Mouse (Mus musculus): Measurements from ENCODE around the gene Wscd2. TPM values are rescaled to one million over a fixed set of nuclear protein-coding genes. Genes with fewer than 3 reads are reported as not detected.

The Wscd2 gene
- polyA plus RNA-seq, 1 experiment from 2014 or later = 13.7 TPM

DNA sequence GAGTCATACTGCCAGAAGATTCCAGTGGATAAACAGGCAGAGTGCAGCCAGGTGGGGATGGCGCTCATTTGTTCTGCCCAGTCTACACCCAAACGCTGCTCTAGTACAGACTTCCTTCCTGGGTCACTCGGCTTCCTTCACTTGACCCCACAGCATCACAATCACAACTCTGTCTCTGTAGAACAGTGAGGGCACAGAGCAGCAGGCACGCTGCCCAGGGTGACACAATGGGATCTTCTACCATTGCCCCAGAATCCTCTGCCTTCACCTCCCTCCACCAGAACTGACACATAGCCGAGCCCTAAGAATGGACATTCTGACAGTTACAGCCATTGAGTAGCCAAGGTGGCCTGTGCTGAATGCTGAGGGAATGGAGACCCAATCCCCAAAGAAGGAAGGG lies 20.3 kb upstream of the Wscd2 start:
- Histone ChIP-seq H3K36me3 (replicated peaks; ENCODE audit: control insufficient read depth, insufficient read depth) (no peaks in the 10 kb centered on the region), H3K4me2 (replicated peaks) (no peak overlapping the region), H3K9ac (no peak overlapping the region), H3K27ac (no peak overlapping the region), H3K4me3 (replicated peaks; ENCODE audit: low read length) (no peak overlapping the region), H3K9me3 (ENCODE audit: control insufficient read depth, low read length) (no peaks in the 10 kb centered on the region), H3K4me1 (replicated peaks; ENCODE audit: control insufficient read depth, insufficient read depth, low read length) (no peaks in the 10 kb centered on the region; the same call in none of the 2 replicates), H3K27me3 (ENCODE audit: control insufficient read depth, insufficient read depth, low read length) (no peaks in the 10 kb centered on the region)
- WGBS = 92% methylated on average over 5 of the region's 5 CpGs
- DNase-seq (ENCODE audit: low spot score) = no peak
- ATAC-seq (ENCODE audit: low FRiP score) = no peak

DNA sequence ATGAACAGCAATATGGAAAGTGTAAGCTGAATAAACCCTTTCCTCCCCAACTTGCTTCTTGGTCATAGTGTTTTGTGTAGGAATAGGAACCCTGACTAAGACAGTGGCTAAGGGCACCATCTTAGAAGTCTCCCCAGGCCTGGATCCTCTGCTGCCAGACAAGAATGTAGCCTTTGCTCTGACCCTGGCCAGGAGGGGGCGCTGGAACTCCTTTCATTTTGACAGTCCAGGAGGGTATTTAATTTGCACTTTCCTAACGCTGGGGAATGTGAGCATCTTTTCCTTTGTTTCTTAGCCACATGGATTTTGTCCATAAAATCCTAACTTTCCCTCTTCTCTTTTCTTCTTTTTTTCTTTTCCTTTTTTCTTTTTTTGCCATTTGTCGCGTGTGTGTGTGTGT lies 18.7 kb upstream of the Wscd2 start:
- H3K4me3 ChIP-seq (replicated peaks; ENCODE audit: low read length) = no peak overlapping the region
- no peaks in the 10 kb centered on the region; the same call in none of the 2 replicates for H3K4me1 ChIP-seq (replicated peaks; ENCODE audit: control insufficient read depth, insufficient read depth, low read length)
- no peaks in the 10 kb centered on the region for H3K9me3 ChIP-seq (ENCODE audit: control insufficient read depth, low read length)
- ATAC-seq (ENCODE audit: low FRiP score) = no peak
- H3K27ac ChIP-seq = no peak overlapping the region
- WGBS = 45% methylated on average over 4 of the region's 4 CpGs
- H3K4me2 ChIP-seq (replicated peaks) = no peak overlapping the region
- no peaks in the 10 kb centered on the region for H3K36me3 ChIP-seq (replicated peaks; ENCODE audit: control insufficient read depth, insufficient read depth)
- no peak overlapping the region for H3K9ac ChIP-seq
- DNase-seq (ENCODE audit: low spot score) = no peak
- no peaks in the 10 kb centered on the region for H3K27me3 ChIP-seq (ENCODE audit: control insufficient read depth, insufficient read depth, low read length)

DNA sequence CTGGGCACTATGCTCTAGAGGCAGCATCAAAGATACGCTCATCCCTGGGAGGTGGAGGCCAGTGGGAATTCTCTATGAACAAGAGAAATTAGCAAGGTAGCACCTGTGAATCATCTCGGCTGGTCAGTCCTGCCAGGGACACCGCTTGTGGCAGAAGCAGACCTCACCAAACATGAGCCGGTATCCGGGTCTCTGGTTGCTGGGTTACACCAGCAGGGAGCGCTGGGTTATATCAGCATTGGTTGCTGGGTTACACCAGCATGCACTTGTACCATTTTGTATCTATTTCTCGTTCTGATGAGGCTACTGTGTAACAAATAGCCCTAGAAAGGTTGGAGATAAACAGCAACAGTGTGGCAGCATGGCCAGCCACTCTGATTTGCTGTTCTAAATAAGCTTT lies 17.8 kb upstream of the Wscd2 start:
- H3K36me3 ChIP-seq (replicated peaks; ENCODE audit: control insufficient read depth, insufficient read depth) = no peaks in the 10 kb centered on the region

DNA sequence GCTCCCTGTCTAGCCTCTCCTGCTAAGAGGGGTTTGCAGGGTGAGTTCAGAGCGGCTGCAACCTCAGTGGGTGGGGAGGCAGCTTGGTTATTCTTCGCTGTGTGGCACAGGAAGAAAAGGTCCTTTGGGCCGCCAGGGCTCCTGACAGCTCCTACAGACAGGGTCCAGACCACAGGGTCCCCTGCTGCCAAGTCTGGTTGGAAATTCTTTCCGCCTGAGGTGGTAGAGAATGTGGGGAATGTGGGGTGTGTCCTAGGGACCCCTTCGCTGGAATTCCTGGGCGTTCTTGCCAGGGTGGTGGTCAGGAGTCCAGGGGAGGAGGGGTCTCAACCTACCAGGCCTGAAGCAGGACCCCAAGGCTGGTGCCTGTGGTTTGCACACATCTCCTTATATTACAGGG lies 13.3 kb upstream of the Wscd2 start:
- WGBS = 29% methylated on average over 6 of the region's 6 CpGs
- no peaks in the 10 kb centered on the region for H3K4me1 ChIP-seq (replicated peaks; ENCODE audit: control insufficient read depth, insufficient read depth, low read length)
- no peaks in the 10 kb centered on the region for H3K27me3 ChIP-seq (ENCODE audit: control insufficient read depth, insufficient read depth, low read length)
- no peak overlapping the region for H3K27ac ChIP-seq
- DNase-seq (ENCODE audit: low spot score) (no peak), ATAC-seq (ENCODE audit: low FRiP score) (no peak)
- H3K4me3 ChIP-seq (replicated peaks; ENCODE audit: low read length) = no peak overlapping the region
- no peak overlapping the region for H3K9ac ChIP-seq
- no peaks in the 10 kb centered on the region for H3K36me3 ChIP-seq (replicated peaks; ENCODE audit: control insufficient read depth, insufficient read depth)
- H3K9me3 ChIP-seq (ENCODE audit: control insufficient read depth, low read length) = no peaks in the 10 kb centered on the region
- no peak overlapping the region for H3K4me2 ChIP-seq (replicated peaks)

More for the DNA sequence above, 17.8 kb upstream of the Wscd2 start:
- Histone ChIP-seq H3K27me3 (ENCODE audit: control insufficient read depth, insufficient read depth, low read length) (no peaks in the 10 kb centered on the region), H3K9me3 (ENCODE audit: control insufficient read depth, low read length) (no peaks in the 10 kb centered on the region), H3K4me2 (replicated peaks) (no peak overlapping the region), H3K4me3 (replicated peaks; ENCODE audit: low read length) (no peak overlapping the region), H3K9ac (no peak overlapping the region), H3K4me1 (replicated peaks; ENCODE audit: control insufficient read depth, insufficient read depth, low read length) (no peaks in the 10 kb centered on the region; the same call in 1 of the 2 replicates), H3K27ac (no peak overlapping the region)
- no peak for DNase-seq (ENCODE audit: low spot score)
- 51% methylated on average over 7 of the region's 7 CpGs for WGBS
- no peak for ATAC-seq (ENCODE audit: low FRiP score)

DNA sequence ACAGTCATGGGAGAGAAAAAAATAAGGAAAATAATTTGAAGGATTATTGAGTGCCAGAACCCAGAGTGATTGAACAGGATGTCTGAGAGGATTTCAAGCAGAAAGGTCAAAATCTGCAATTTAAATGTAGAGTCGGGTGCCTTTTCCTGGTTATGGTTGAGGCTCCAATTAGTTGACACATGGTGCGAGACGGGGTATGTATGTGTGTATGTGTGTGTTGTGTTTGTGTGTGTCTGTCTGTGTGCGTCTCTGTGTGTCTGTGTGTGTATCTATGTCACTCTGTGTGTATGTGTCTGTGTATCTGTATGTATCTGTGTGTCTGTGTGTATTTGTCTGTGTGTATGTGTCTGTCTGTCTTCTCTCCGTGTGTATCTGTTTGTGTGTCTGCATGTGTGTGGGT lies 11.1 kb upstream of the Wscd2 start:
- 51% methylated on average over 5 of the region's 5 CpGs for WGBS
- DNase-seq (ENCODE audit: low spot score) = no peak
- Histone ChIP-seq H3K4me2 (replicated peaks) (no peak overlapping the region), H3K36me3 (replicated peaks; ENCODE audit: control insufficient read depth, insufficient read depth) (no peaks in the 10 kb centered on the region), H3K4me3 (replicated peaks; ENCODE audit: low read length) (no peak overlapping the region), H3K9ac (no peak overlapping the region), H3K27me3 (ENCODE audit: control insufficient read depth, insufficient read depth, low read length) (no peaks in the 10 kb centered on the region), H3K9me3 (ENCODE audit: control insufficient read depth, low read length) (no peaks in the 10 kb centered on the region), H3K4me1 (replicated peaks; ENCODE audit: control insufficient read depth, insufficient read depth, low read length) (no peaks in the 10 kb centered on the region), H3K27ac (no peak overlapping the region)
- ATAC-seq (ENCODE audit: low FRiP score) = no peak

DNA sequence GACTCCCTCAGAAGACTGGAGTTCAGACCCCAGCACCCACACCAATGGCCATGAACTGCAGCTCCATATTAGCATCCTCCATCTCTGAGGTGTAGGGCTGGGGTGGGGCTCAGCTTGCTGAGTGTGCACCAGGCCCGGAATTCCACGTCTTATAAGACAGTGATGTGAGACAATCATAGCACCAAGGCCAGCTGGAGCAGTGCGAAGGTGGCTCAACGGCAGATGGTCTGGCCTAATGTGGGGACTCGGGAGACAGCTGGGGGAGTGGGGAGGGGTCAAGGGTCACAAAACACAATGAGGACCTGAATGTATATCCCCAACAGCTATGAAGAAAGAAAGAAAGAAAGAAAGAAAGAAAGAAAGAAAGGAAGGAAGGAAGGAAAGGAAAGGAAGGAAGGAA lies 9.7 kb upstream of the Wscd2 start:
- ATAC-seq (ENCODE audit: low FRiP score) (no peak), DNase-seq (ENCODE audit: low spot score) (no peak)
- Histone ChIP-seq H3K9me3 (ENCODE audit: control insufficient read depth, low read length) (no peaks in the 10 kb centered on the region), H3K4me3 (replicated peaks; ENCODE audit: low read length) (no peak overlapping the region), H3K36me3 (replicated peaks; ENCODE audit: control insufficient read depth, insufficient read depth) (no peaks in the 10 kb centered on the region), H3K27me3 (ENCODE audit: control insufficient read depth, insufficient read depth, low read length) (no peaks in the 10 kb centered on the region), H3K4me2 (replicated peaks) (no peak overlapping the region), H3K9ac (no peak overlapping the region), H3K27ac (no peak overlapping the region), H3K4me1 (replicated peaks; ENCODE audit: control insufficient read depth, insufficient read depth, low read length) (no peaks in the 10 kb centered on the region)
- 28% methylated on average over 5 of the region's 5 CpGs for whole genome bisulfite sequencing

DNA sequence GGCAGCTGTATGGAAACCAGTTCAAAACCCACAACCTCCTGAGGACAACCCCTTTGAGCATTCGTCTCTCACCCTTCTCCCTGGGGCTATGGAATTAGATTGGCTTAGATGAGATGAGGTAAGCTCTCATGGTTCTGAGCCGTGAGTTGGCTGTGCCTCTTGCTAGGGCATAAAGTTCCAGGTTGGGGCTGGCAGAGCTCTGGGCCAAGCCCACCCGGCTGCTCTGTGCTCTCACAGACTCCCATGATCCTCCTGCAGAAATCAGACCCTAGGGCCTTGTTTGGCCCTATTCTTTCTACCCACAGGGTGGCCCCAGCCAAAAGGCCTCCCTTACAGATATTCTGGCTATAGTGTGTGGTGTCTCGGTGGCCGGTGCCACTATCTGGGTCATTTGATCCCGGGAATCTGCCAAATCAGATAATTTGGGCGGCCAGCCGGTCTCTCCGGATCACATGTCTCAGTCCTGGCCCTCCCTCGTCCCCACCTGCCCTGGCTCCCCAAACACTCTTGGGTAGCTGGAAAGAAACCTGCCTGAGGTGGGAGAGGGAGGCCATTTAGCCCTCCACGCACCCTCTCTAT lies 4.5 kb upstream of the Wscd2 start:
- Histone ChIP-seq H3K27me3 (ENCODE audit: control insufficient read depth, insufficient read depth, low read length) (no peaks in the 10 kb centered on the region), H3K36me3 (replicated peaks; ENCODE audit: control insufficient read depth, insufficient read depth) (no peaks in the 10 kb centered on the region), H3K9me3 (ENCODE audit: control insufficient read depth, low read length) (no peaks in the 10 kb centered on the region), H3K4me2 (replicated peaks) (no peak overlapping the region), H3K27ac (no peak overlapping the region), H3K4me1 (replicated peaks; ENCODE audit: control insufficient read depth, insufficient read depth, low read length) (no peaks in the 10 kb centered on the region), H3K9ac (no peak overlapping the region), H3K4me3 (replicated peaks; ENCODE audit: low read length) (no peak overlapping the region)
- ATAC-seq (ENCODE audit: low FRiP score) = no peak
- DNase-seq (ENCODE audit: low spot score) = no peak
- WGBS = 84% methylated on average over 11 of the region's 11 CpGs

DNA sequence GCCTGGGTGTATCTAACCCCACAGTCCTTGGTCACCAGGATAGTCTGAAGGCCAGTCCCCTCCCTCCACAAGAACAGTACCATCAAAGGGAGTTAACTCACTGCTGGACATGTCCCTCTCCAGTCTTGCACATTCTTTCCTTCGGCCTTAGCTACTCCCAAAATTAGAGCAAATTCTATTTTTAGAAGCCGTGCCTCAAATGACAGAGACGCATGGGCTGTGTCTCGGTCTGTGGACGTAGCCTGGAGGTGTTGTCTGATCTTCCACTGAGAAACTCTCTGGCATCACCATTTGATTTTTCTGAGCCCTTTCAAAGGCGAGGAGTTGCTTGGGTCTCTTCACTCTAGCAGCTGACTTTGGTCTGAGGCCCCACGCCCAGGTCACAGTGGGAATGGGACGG lies 2.3 kb upstream of the Wscd2 start:
- H3K9ac ChIP-seq = no peak overlapping the region
- no peaks in the 10 kb centered on the region for H3K9me3 ChIP-seq (ENCODE audit: control insufficient read depth, low read length)
- no peak overlapping the region for H3K27ac ChIP-seq
- peaks cover 15% of the 10 kb centered on the region for H3K4me1 ChIP-seq (replicated peaks; ENCODE audit: control insufficient read depth, insufficient read depth, low read length)
- ATAC-seq (ENCODE audit: low FRiP score) = no peak
- H3K36me3 ChIP-seq (replicated peaks; ENCODE audit: control insufficient read depth, insufficient read depth) = no peaks in the 10 kb centered on the region
- DNase-seq (ENCODE audit: low spot score) = no peak
- 76% methylated on average over 8 of the region's 8 CpGs for WGBS
- no peaks in the 10 kb centered on the region for H3K27me3 ChIP-seq (ENCODE audit: control insufficient read depth, insufficient read depth, low read length)
- H3K4me2 ChIP-seq (replicated peaks) = no peak overlapping the region
- no peak overlapping the region for H3K4me3 ChIP-seq (replicated peaks; ENCODE audit: low read length)

DNA sequence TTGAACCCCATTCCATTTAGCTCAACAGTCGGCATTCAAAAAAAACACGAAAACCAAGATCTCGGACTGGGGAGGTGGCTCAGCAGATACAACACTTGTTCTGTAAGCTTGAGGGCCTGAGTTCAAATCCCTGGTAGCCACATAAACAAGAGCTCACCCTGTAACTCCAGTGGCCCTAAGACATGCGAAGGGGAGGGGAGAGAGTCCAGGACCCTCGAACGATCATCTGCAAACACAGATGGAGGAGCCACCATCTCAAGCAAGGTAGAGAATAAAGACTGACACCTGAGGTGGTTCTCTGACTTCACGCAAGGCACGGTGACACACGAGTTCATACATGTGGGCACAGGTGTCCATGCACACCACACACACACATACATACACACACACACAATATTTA lies 516 bp upstream of the Wscd2 start:
- Histone ChIP-seq H3K27me3 (ENCODE audit: control insufficient read depth, insufficient read depth, low read length) (no peaks in the 10 kb centered on the region), H3K9me3 (ENCODE audit: control insufficient read depth, low read length) (no peaks in the 10 kb centered on the region), H3K4me3 (replicated peaks; ENCODE audit: low read length) (no peak overlapping the region), H3K27ac (no peak overlapping the region), H3K9ac (no peak overlapping the region), H3K4me1 (replicated peaks; ENCODE audit: control insufficient read depth, insufficient read depth, low read length) (peaks cover 27% of the 10 kb centered on the region), H3K36me3 (replicated peaks; ENCODE audit: control insufficient read depth, insufficient read depth) (no peaks in the 10 kb centered on the region), H3K4me2 (replicated peaks) (no peak overlapping the region)
- DNase-seq (ENCODE audit: low spot score) (no peak), ATAC-seq (ENCODE audit: low FRiP score) (no peak)
- 93% methylated on average over 9 of the region's 9 CpGs for WGBS

Data from hindbrain, embryonic 14.5 days (tissue).